Mouse (Mus musculus) liver, postnatal 0 days (tissue): ENCODE results near the gene Ssna1. TPM values are rescaled to one million over a fixed set of nuclear protein-coding genes. Genes with fewer than 3 reads are reported as not detected.

Experiments used
- ATAC-seq: fragments of 200-750 bp; cut with Nextera tagmentation; 2 replicates; pipeline ENCODE4 v1.8.0; 2017; ENCODE audit warnings: mild to moderate bottlenecking, moderate library complexity
- DNase-seq: peaks from one replicate; pipeline ENCODE4 v3.0.0-alpha.2; 2016
- H3K27ac ChIP-seq: fragments of 300-500 bp; sonication (generic); 2 replicates; pipeline ENCODE4 v1.5.1; 2014; ENCODE audit warnings: antibody characterized with exemption, moderate library complexity, mild to moderate bottlenecking, low read depth
- H3K27me3 ChIP-seq: fragments of 300-500 bp; sonication (generic); 2 replicates; pipeline ENCODE4 v1.6.1; 2014; ENCODE audit warnings: low read length, control low read depth, mixed read lengths; ENCODE audit not compliant: insufficient read depth
- H3K36me3 ChIP-seq: fragments of 300-500 bp; sonication (generic); replicated peaks from 2 replicates; pipeline ENCODE4 v1.6.1; 2014; ENCODE audit warnings: mild to moderate bottlenecking, control low read depth, low read length, moderate library complexity, mixed read lengths; ENCODE audit not compliant: insufficient read depth
- H3K4me1 ChIP-seq: fragments of 300-500 bp; sonication (generic); 2 replicates; pipeline ENCODE4 v1.6.1; 2014; ENCODE audit warnings: antibody characterized with exemption, mild to moderate bottlenecking, control low read depth; ENCODE audit not compliant: insufficient read depth
- H3K4me2 ChIP-seq: fragments of 300-500 bp; sonication (generic); 2 replicates; pipeline ENCODE4 v1.6.1; 2014; ENCODE audit warnings: low read depth, mild to moderate bottlenecking, low read length, moderate library complexity, mixed read lengths
- H3K4me3 ChIP-seq: fragments of 300-500 bp; sonication (generic); 2 replicates; pipeline ENCODE4 v1.5.1; 2014; ENCODE audit warnings: low read depth, low read length
- H3K9ac ChIP-seq: fragments of 300-500 bp; sonication (generic); replicated peaks from 2 replicates; pipeline ENCODE4 v1.6.1; 2014; ENCODE audit warnings: mild to moderate bottlenecking, moderate library complexity
- H3K9me3 ChIP-seq: fragments of 300-500 bp; sonication (generic); 2 replicates; pipeline ENCODE4 v1.6.1; 2016; ENCODE audit warnings: mild to moderate bottlenecking, control low read depth, low read length, mixed read lengths
- CTCF ChIP-seq: sonication (generic); IDR thresholded peaks from 2 replicates; pipeline ENCODE4 v1.5.1; 2016; ENCODE audit warnings: antibody characterized with exemption, low read depth
- EP300 ChIP-seq: IDR thresholded peaks from 2 replicates; pipeline ENCODE4 v1.6.1; 2016; ENCODE audit warnings: antibody characterized with exemption, low read depth, mild to moderate bottlenecking
- WGBS: fragments of 180-500 bp; shearing (Covaris S2); extraction: QIAGEN DNeasy Blood & Tissue Kit; methylation state at CpG from one replicate; pipeline ENCODE4 v1.1.7; 2014; ENCODE audit not compliant: insufficient replicate concordance; 5-methylcytosine and 5-hydroxymethylcytosine counted together
- polyA plus RNA-seq: library from polyadenylated mRNA; unstranded; fragments of >200 nt; fragmentation: Nextera tagmentation; extraction: Ambion mirVana; gene quantifications from 2 replicates; pipeline ENCODE4 v1.2.1, GENCODE M21; 2015

Ssna1 gene
- polyA plus RNA-seq, 1 experiment from 2014 or later, result 81.7 TPM

GRCm38 (mm10) chr2:25233421-25233820 lies 38.8 kb downstream of the Ssna1 start:
- 34% methylated on average over 4 of the region's 4 CpGs for WGBS
- no peaks in the 10 kb centered on the region for H3K36me3 ChIP-seq
- H3K9ac ChIP-seq, result no peak overlapping the region

DNA sequence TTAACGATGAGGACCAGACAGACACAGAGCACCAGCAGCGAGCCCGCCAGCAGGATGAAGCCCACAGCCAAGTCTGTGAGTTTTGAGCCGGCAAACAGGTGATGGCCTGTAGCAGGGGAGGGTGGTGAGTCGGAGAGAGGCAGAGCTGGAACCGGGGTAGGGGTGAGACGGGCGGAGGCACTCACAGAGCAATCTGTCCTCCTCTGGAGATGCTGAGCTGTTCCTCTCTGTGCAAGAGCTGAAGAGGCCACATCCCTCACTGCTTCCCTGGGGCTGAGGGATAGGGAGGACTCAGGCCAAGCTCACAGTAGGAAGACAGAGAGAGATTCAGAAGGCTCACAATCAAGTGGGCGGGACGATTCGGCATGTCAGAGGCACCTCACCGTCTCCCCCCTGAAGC lies 41.2 kb downstream of the Ssna1 start:
- no peaks in the 10 kb centered on the region for H3K27me3 ChIP-seq
- ATAC-seq (no peak), DNase-seq (no peak)
- H3K4me3 ChIP-seq, result no peak overlapping the region
- peaks cover 6% of the 10 kb centered on the region for H3K4me1 ChIP-seq
- no peak for TF ChIP-seq CTCF
- no peak for TF ChIP-seq EP300
- H3K9ac ChIP-seq, result no peak overlapping the region
- no peaks in the 10 kb centered on the region for H3K36me3 ChIP-seq
- WGBS, result 59% methylated on average over 12 of the region's 12 CpGs
- no peak overlapping the region for H3K4me2 ChIP-seq
- no peaks in the 10 kb centered on the region for H3K9me3 ChIP-seq
- no peak overlapping the region for H3K27ac ChIP-seq

More at GRCm38 (mm10) chr2:25233421-25233820, 38.8 kb downstream of the Ssna1 start:
- H3K27me3 ChIP-seq, result no peaks in the 10 kb centered on the region
- H3K9me3 ChIP-seq, result no peaks in the 10 kb centered on the region
- TF ChIP-seq EP300 (no peak), CTCF (no peak)
- no peak overlapping the region for H3K27ac ChIP-seq
- peaks cover 4% of the 10 kb centered on the region for H3K4me1 ChIP-seq
- ATAC-seq (no peak), DNase-seq (peak; percentile 33)
- H3K4me2 ChIP-seq, result no peak overlapping the region
- no peak overlapping the region for H3K4me3 ChIP-seq

GRCm38 (mm10) chr2:25230581-25230980 lies 41.7 kb downstream of the Ssna1 start:
- H3K9ac ChIP-seq, result no peak overlapping the region
- TF ChIP-seq EP300, result no peak
- no peak for TF ChIP-seq CTCF
- no peak for DNase-seq
- no peak for ATAC-seq
- no peak overlapping the region for H3K4me2 ChIP-seq
- no peaks in the 10 kb centered on the region for H3K9me3 ChIP-seq
- no peaks in the 10 kb centered on the region for H3K27me3 ChIP-seq
- peaks cover 10% of the 10 kb centered on the region for H3K4me1 ChIP-seq
- H3K27ac ChIP-seq, result no peak overlapping the region
- H3K36me3 ChIP-seq, result no peaks in the 10 kb centered on the region
- WGBS, result 83% methylated on average over 7 of the region's 7 CpGs
- H3K4me3 ChIP-seq, result no peak overlapping the region

GRCm38 (mm10) chr2:25229582-25229981 lies 42.7 kb downstream of the Ssna1 start:
- no peak for ATAC-seq

GRCm38 (mm10) chr2:25228995-25229530 lies 43.2 kb downstream of the Ssna1 start:
- H3K4me2 ChIP-seq, result peak overlapping the region; percentile 62

More at GRCm38 (mm10) chr2:25229582-25229981, 42.7 kb downstream of the Ssna1 start:
- Histone ChIP-seq H3K27ac (no peak overlapping the region), H3K9ac (no peak overlapping the region), H3K4me2 (no peak overlapping the region), H3K4me3 (no peak overlapping the region), H3K4me1 (peaks cover 13% of the 10 kb centered on the region), H3K36me3 (no peaks in the 10 kb centered on the region), H3K9me3 (no peaks in the 10 kb centered on the region), H3K27me3 (no peaks in the 10 kb centered on the region)
- TF ChIP-seq EP300 (no peak), CTCF (no peak)
- no peak for DNase-seq
- WGBS, result 81% methylated on average over 5 of the region's 5 CpGs

DNA sequence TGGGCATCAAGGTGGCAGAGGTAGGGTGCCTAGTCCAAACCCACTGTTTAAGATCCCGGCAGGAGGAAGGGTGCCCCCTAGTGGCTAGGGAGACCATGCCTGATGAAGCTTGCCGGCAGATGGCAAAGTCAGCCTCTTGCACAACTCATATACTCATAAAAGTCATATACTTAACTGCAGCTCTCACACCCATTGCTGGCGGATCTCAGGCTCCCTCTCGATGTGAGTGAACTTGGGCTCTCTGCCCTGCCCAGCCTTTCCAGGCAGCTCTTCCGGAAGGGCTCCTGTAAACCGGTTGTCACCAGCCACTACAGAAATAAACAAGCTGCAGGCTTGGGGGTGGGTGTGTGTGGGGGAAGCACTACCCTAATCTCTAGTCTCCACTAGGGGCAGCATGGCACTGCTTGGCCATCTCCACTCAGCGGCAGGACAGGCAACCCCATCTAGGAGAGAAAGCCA lies 43.8 kb downstream of the Ssna1 start:
- ATAC-seq, result peak; percentile 18
- no peaks in the 10 kb centered on the region for H3K27me3 ChIP-seq

More at GRCm38 (mm10) chr2:25228995-25229530, 43.2 kb downstream of the Ssna1 start:
- H3K36me3 ChIP-seq, result no peaks in the 10 kb centered on the region
- H3K27ac ChIP-seq, result peak overlapping the region; percentile 74; the same call in 1 of the 2 replicates
- H3K9me3 ChIP-seq, result no peaks in the 10 kb centered on the region
- H3K27me3 ChIP-seq, result no peaks in the 10 kb centered on the region
- no peak for ATAC-seq
- whole genome bisulfite sequencing, result 64% methylated on average over 6 of the region's 6 CpGs
- peaks cover 13% of the 10 kb centered on the region for H3K4me1 ChIP-seq
- no peak for TF ChIP-seq CTCF
- TF ChIP-seq EP300, result no peak
- no peak overlapping the region for H3K9ac ChIP-seq
- no peak for DNase-seq
- no peak overlapping the region for H3K4me3 ChIP-seq

More for the DNA sequence above, 43.8 kb downstream of the Ssna1 start:
- WGBS, result 0% methylated on average over 7 of the region's 7 CpGs
- H3K4me3 ChIP-seq, result peak overlapping the region; percentile 44
- H3K4me2 ChIP-seq, result peak overlapping the region; percentile 62
- H3K9me3 ChIP-seq, result no peaks in the 10 kb centered on the region
- H3K27ac ChIP-seq, result peak overlapping the region; percentile 74
- peak; percentile 89 for DNase-seq
- H3K9ac ChIP-seq, result peak overlapping the region; percentile 52; the same call in 1 of the 2 replicates
- H3K36me3 ChIP-seq, result peaks cover 2% of the 10 kb centered on the region
- H3K4me1 ChIP-seq, result peaks cover 15% of the 10 kb centered on the region
- peak; percentile 86 for TF ChIP-seq CTCF
- TF ChIP-seq EP300, result peak; percentile 75
